Mouse (Mus musculus) stomach, postnatal 0 days (tissue): Measurements from ENCODE around the gene Gpr132. TPM values are rescaled to one million over a fixed set of nuclear protein-coding genes. Genes with fewer than 3 reads are reported as not detected.
A peak's percentile ranks its signal among the peaks of the same experiment; 100 is the strongest.

Source experiments
- ATAC-seq: fragments of 200-750 bp; cut with Nextera tagmentation; 2 replicates; pipeline ENCODE4 v1.8.0; 2017; ENCODE audit not compliant: low FRiP score, low TSS enrichment
- DNase-seq: peaks from one replicate; pipeline ENCODE4 v3.0.0-alpha.2; 2016; ENCODE audit warnings: low spot score
- H3K27ac ChIP-seq: fragments of 300-500 bp; sonication (generic); replicated peaks from 2 replicates; pipeline ENCODE4 v1.5.1; 2014; ENCODE audit warnings: mild to moderate bottlenecking, control low read depth
- H3K27me3 ChIP-seq: fragments of 300-500 bp; sonication (generic); 2 replicates; pipeline ENCODE4 v1.6.1; 2014; ENCODE audit warnings: low read length; ENCODE audit not compliant: control insufficient read depth, insufficient read depth
- H3K36me3 ChIP-seq: fragments of 300-500 bp; sonication (generic); 2 replicates; pipeline ENCODE4 v1.6.1; 2014; ENCODE audit warnings: low read length, mixed read lengths; ENCODE audit not compliant: control insufficient read depth, insufficient read depth
- H3K4me1 ChIP-seq: fragments of 300-500 bp; sonication (generic); replicated peaks from 2 replicates; pipeline ENCODE4 v1.6.1; 2014; ENCODE audit warnings: antibody characterized with exemption; ENCODE audit not compliant: control insufficient read depth, insufficient read depth
- H3K4me2 ChIP-seq: fragments of 300-500 bp; sonication (generic); replicated peaks from 2 replicates; pipeline ENCODE4 v1.6.1; 2014; ENCODE audit warnings: low read depth, mild to moderate bottlenecking, control low read depth, moderate library complexity
- H3K4me3 ChIP-seq: fragments of 300-500 bp; sonication (generic); 2 replicates; pipeline ENCODE4 v1.5.1; 2014; ENCODE audit warnings: low read depth, low read length, control low read depth
- H3K9ac ChIP-seq: fragments of 300-500 bp; sonication (generic); 2 replicates; pipeline ENCODE4 v1.6.1; 2014; ENCODE audit warnings: mild to moderate bottlenecking, low read length, control low read depth, mixed read lengths
- H3K9me3 ChIP-seq: fragments of 300-500 bp; sonication (generic); 2 replicates; pipeline ENCODE4 v1.6.1; 2016; ENCODE audit warnings: low read length; ENCODE audit not compliant: control insufficient read depth
- CTCF ChIP-seq: IDR thresholded peaks from 2 replicates; pipeline ENCODE4 v1.5.1; 2016; ENCODE audit warnings: antibody characterized with exemption, low read depth, mild to moderate bottlenecking, moderate library complexity
- EP300 ChIP-seq: optimal IDR thresholded peaks from 2 replicates; pipeline ENCODE3; 2016; ENCODE audit warnings: antibody characterized with exemption
- WGBS: fragments of 180-500 bp; shearing (Covaris S2); extraction: QIAGEN DNeasy Blood & Tissue Kit; methylation state at CpG from one replicate; pipeline ENCODE4 v1.1.7; 2014; 5-methylcytosine and 5-hydroxymethylcytosine counted together
- polyA plus RNA-seq: library from polyadenylated mRNA; unstranded; fragments of >200 nt; fragmentation: Nextera tagmentation; extraction: Ambion mirVana; gene quantifications from 2 replicates; pipeline ENCODE4 v1.2.1, GENCODE M21; 2015

Gene Gpr132
- polyA plus RNA-seq, 1 experiment from 2014 or later, result 0.11 TPM

- no peak overlapping the region for H3K4me3 ChIP-seq
- no peaks in the 10 kb centered on the region for H3K9me3 ChIP-seq
- peak; percentile 56; the same call in 1 of the 2 replicates for ATAC-seq
- H3K4me2 ChIP-seq, result no peak overlapping the region
- H3K9ac ChIP-seq, result no peak overlapping the region
- peaks cover 6% of the 10 kb centered on the region for H3K4me1 ChIP-seq
- WGBS, result 22% methylated on average over 16 of the region's 16 CpGs
- peak; percentile 84 for DNase-seq
- H3K27ac ChIP-seq, result no peak overlapping the region
- TF ChIP-seq CTCF, result peak; percentile 94
- no peak for TF ChIP-seq EP300
- H3K27me3 ChIP-seq, result 0 out of 2 replicates have a peak, but pooled peaks cover 2% of the 10 kb centered on the region
- H3K36me3 ChIP-seq, result no peaks in the 10 kb centered on the region
These were observed 7.4 kb upstream of the Gpr132 start for GRCm38 (mm10) chr12:112875225-112876013.

DNA sequence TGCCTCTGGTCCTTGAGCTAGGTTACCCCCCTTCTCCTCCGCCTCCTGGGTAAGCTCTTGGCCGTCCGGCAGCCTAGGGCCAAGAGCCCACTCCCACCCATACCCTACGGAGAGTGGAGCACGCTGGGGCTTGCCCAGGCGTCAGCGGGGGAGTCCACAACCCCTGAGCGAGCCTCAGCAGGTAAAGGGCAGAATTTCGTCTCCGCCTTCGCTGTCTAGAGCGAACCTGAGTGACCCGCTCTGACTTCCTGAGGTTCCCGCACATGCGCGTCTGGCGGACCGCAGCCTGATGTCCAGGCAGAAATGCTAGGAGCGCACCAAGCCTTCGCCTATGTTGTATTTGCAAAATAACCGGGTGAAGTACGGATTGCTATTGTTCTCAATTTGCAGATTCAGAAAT is 6.2 kb upstream of the Gpr132 start:
- Histone ChIP-seq H3K36me3 (no peaks in the 10 kb centered on the region), H3K4me2 (peak overlapping the region; percentile 46), H3K4me1 (peaks cover 6% of the 10 kb centered on the region), H3K27ac (no peak overlapping the region), H3K4me3 (peak overlapping the region; percentile 12; the same call in 1 of the 2 replicates), H3K27me3 (0 out of 2 replicates have a peak, but pooled peaks cover 2% of the 10 kb centered on the region), H3K9me3 (no peaks in the 10 kb centered on the region), H3K9ac (0 out of 2 replicates have a peak overlapping the region, but pooled peaks have one; percentile 27)
- TF ChIP-seq EP300 (no peak), CTCF (no peak)
- DNase-seq (no peak), ATAC-seq (no peak)
- 13% methylated on average over 22 of the region's 22 CpGs for WGBS

DNA sequence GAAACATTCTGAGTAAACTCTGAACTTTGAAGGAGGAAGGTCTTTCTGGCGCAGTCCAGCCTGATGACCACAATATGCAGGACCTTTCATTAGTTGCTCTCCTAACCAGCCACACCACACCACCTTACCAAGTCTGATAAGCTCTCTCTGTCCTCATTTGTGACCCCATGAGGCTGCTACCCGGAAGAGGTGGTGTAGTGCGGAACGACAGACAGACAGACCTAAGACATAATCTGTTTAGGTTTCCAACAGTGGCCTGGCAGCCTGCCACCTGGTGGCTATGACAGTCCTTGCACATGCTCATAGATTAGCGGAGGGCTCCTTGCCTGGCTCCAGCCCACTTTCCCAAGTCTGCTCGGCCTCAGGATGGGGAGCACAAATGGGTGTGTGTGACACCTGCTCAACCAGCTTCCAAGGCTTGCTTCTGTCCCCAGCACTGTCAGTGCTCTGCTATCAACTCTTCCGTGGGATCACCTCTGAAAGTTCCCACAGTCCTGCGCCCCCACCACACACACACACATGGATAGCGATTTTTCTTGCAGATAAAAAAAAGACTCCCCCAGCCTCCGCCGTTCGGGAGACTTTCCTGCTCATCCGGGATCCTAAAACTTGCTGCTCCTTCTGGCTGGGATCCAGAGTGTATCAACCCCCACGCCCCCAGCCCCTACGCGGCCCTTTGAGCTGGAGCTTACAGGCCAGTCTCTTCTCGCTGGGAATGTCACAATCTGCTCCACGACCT is 5.6 kb upstream of the Gpr132 start:
- peak; percentile 70 for DNase-seq
- Histone ChIP-seq H3K9me3 (no peaks in the 10 kb centered on the region), H3K4me3 (0 out of 2 replicates have a peak overlapping the region, but pooled peaks have one; percentile 12), H3K27me3 (0 out of 2 replicates have a peak, but pooled peaks cover 2% of the 10 kb centered on the region), H3K4me1 (peaks cover 6% of the 10 kb centered on the region), H3K36me3 (no peaks in the 10 kb centered on the region), H3K27ac (no peak overlapping the region), H3K9ac (no peak overlapping the region), H3K4me2 (peak overlapping the region; percentile 46)
- 18% methylated on average over 18 of the region's 18 CpGs for WGBS
- peak; percentile 86 for TF ChIP-seq CTCF
- no peak for TF ChIP-seq EP300
- ATAC-seq, result 0 out of 2 replicates have a peak, but pooled peaks have one; percentile 15

DNA sequence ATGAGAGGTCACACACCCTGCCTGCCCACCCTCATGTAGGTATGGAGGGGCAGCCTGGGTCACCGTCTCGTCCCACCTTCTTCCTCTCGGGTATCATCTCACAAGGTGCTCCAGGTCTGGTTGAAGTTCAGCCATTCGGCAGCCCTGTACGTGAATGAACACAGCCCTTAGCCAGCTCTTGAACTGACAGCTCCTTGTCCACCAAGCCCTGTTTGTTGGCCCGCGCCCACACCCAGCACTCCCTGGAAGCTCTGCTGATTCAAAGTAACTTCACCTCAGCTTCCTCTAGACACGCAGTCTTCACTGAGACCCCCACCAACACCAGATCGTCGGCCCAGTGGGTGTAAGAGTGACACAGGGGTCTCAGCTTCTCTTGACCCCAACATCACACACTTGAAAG is 5.0 kb upstream of the Gpr132 start:
- Histone ChIP-seq H3K4me1 (peaks cover 6% of the 10 kb centered on the region), H3K27ac (no peak overlapping the region), H3K4me2 (no peak overlapping the region), H3K9me3 (no peaks in the 10 kb centered on the region), H3K9ac (no peak overlapping the region), H3K36me3 (no peaks in the 10 kb centered on the region), H3K27me3 (0 out of 2 replicates have a peak, but pooled peaks cover 2% of the 10 kb centered on the region), H3K4me3 (no peak overlapping the region)
- no peak for DNase-seq
- WGBS, result 84% methylated on average over 10 of the region's 10 CpGs
- ATAC-seq, result no peak
- TF ChIP-seq EP300 (no peak), CTCF (no peak)

DNA sequence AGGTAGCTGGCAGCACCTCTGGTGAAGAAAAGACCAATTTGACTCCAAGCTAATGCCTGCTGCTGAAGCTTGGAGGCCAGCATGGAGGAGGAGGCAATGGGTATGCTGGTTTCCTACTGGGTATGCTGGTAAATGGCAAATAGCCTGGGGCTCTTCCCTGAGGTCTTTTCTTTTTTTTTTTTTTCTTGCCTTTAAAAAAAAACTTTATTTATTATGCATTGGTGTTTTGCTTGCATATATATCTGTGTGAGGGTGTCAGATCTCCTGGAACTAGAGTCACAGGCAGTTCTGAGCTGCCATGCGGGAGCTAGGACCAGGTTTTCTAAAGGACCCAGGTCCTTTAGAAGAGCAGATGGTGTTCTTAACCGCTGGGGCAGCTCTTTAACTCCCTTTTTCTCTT is 3.2 kb upstream of the Gpr132 start:
- Histone ChIP-seq H3K36me3 (no peaks in the 10 kb centered on the region), H3K4me2 (no peak overlapping the region), H3K27ac (no peak overlapping the region), H3K27me3 (0 out of 2 replicates have a peak, but pooled peaks cover 2% of the 10 kb centered on the region), H3K4me3 (no peak overlapping the region), H3K9ac (no peak overlapping the region), H3K9me3 (no peaks in the 10 kb centered on the region), H3K4me1 (no peaks in the 10 kb centered on the region; the same call in 1 of the 2 replicates)
- DNase-seq, result no peak
- no peak for TF ChIP-seq EP300
- TF ChIP-seq CTCF, result no peak
- 85% methylated on average over 2 of the region's 2 CpGs for WGBS
- ATAC-seq, result no peak
